Mouse (Mus musculus) gastrocnemius, adult 2 months (tissue): Measurements from ENCODE around the gene RPS10-NUDT3. TPM values are rescaled to one million over a fixed set of nuclear protein-coding genes. Genes with fewer than 3 reads are reported as not detected.

Source experiments
- DNase-seq: peaks from one replicate; pipeline ENCODE4 v3.0.0; 2022
- H3K27ac ChIP-seq: fragments of 200-600 bp; 2 replicates; pipeline ENCODE4 v1.8.1; 2022; ENCODE audit warnings: mild to moderate bottlenecking
- H3K4me3 ChIP-seq: fragments of 200-600 bp; 2 replicates; pipeline ENCODE4 v1.8.1; 2022; ENCODE audit warnings: mild to moderate bottlenecking, moderate library complexity
- CTCF ChIP-seq: fragments of 200-600 bp; IDR thresholded peaks from 2 replicates; pipeline ENCODE4 v1.8.1; 2022; ENCODE audit warnings: antibody characterized with exemption, mild to moderate bottlenecking, moderate library complexity
- intact Hi-C: fragments of 180-260 bp; cut with DNase I; formaldehyde crosslinking; loops from one replicate; pipeline ENCODE4 v1.15.1; 2025
- long read RNA-seq, 2 experiments: library from polyadenylated mRNA; stranded (forward); transcript quantifications; one replicate each; pipeline ENCODE4 v2.0.0; 2021
- total RNA-seq, 2 experiments: library from RNA; stranded (reverse); gene quantifications; 2 replicates each; pipeline ENCODE4 v1.2.3; 2021

The RPS10-NUDT3 gene
- total RNA-seq: 1 to 10 TPM in 1 of 2 experiments, not detected in 1; 1.4 TPM
- long read RNA-seq, experiment 1: 0 reads
- long read RNA-seq, experiment 2: 0 reads

- TF ChIP-seq CTCF: no peak
- Histone ChIP-seq H3K27ac (peak within 1 kb of the TSS; percentile 89), H3K4me3 (peak within 1 kb of the TSS; percentile 97)
- intact Hi-C loops: no loop called here
- DNase-seq: peak; percentile 94
Measured at GRCm38 (mm10) chr17:27634871-27635574, at the start of gene RPS10-NUDT3. Gene RPS10-NUDT3 (minus strand): TSS chr17:27635222.

GRCm38 (mm10) chr17:27678924-27679813 is 44.1 kb upstream of the RPS10-NUDT3 start:
- no peak for TF ChIP-seq CTCF
- intact Hi-C loops: no loop called here
- H3K4me3 ChIP-seq: no peak overlapping the region
- no peak overlapping the region for H3K27ac ChIP-seq
- no peak for DNase-seq

GRCm38 (mm10) chr17:27677756-27678155 is 42.7 kb upstream of the RPS10-NUDT3 start:
- Histone ChIP-seq H3K4me3 (no peak overlapping the region), H3K27ac (no peak overlapping the region)
- DNase-seq: no peak
- intact Hi-C loops: no loop called here
- no peak for TF ChIP-seq CTCF

GRCm38 (mm10) chr17:27676270-27676669 is 41.2 kb upstream of the RPS10-NUDT3 start:
- no peak for DNase-seq
- H3K27ac ChIP-seq: no peak overlapping the region
- H3K4me3 ChIP-seq: no peak overlapping the region
- intact Hi-C loops: no loop called here
- TF ChIP-seq CTCF: no peak

GRCm38 (mm10) chr17:27675453-27675852 is 40.4 kb upstream of the RPS10-NUDT3 start:
- no peak; the same call in 1 of the 2 replicates for TF ChIP-seq CTCF
- intact Hi-C loops: no loop called here
- no peak overlapping the region for H3K4me3 ChIP-seq
- DNase-seq: no peak
- no peak overlapping the region for H3K27ac ChIP-seq

- no peak for TF ChIP-seq CTCF
- intact Hi-C loops: no loop called here
Measured at GRCm38 (mm10) chr17:27673945-27674344, 38.9 kb upstream of the RPS10-NUDT3 start.

GRCm38 (mm10) chr17:27671720-27672119 is 36.7 kb upstream of the RPS10-NUDT3 start:
- Histone ChIP-seq H3K4me3 (no peak overlapping the region), H3K27ac (no peak overlapping the region)
- DNase-seq: no peak
- intact Hi-C loops: no loop called here
- TF ChIP-seq CTCF: no peak

More at GRCm38 (mm10) chr17:27673945-27674344, 38.9 kb upstream of the RPS10-NUDT3 start:
- no peak overlapping the region for H3K4me3 ChIP-seq
- DNase-seq: no peak
- no peak overlapping the region for H3K27ac ChIP-seq

- intact Hi-C loops: no loop called here
- DNase-seq: no peak
- H3K4me3 ChIP-seq: no peak overlapping the region
- no peak for TF ChIP-seq CTCF
- no peak overlapping the region for H3K27ac ChIP-seq
Measured at GRCm38 (mm10) chr17:27658767-27659166, 23.7 kb upstream of the RPS10-NUDT3 start.

GRCm38 (mm10) chr17:27657123-27657522 is 22.1 kb upstream of the RPS10-NUDT3 start:
- no peak for TF ChIP-seq CTCF
- DNase-seq: no peak
- Histone ChIP-seq H3K4me3 (no peak overlapping the region), H3K27ac (no peak overlapping the region)
- intact Hi-C loops: no loop called here

- Histone ChIP-seq H3K4me3 (no peak overlapping the region), H3K27ac (no peak overlapping the region)
- no peak for DNase-seq
- no peak for TF ChIP-seq CTCF
- intact Hi-C loops: no loop called here
Measured at GRCm38 (mm10) chr17:27656414-27656813, 21.4 kb upstream of the RPS10-NUDT3 start.

GRCm38 (mm10) chr17:27656011-27656399 is 21.0 kb upstream of the RPS10-NUDT3 start:
- intact Hi-C loops: no loop called here
- Histone ChIP-seq H3K4me3 (no peak overlapping the region; the same call in 1 of the 2 replicates), H3K27ac (no peak overlapping the region)
- DNase-seq: no peak
- no peak for TF ChIP-seq CTCF

GRCm38 (mm10) chr17:27655089-27656010 is 20.3 kb upstream of the RPS10-NUDT3 start, which contains the start of gene Pacsin1:
Gene Pacsin1 (plus strand): TSS chr17:27655509.
- peak within 1 kb of the TSS; percentile 64 for H3K4me3 ChIP-seq
- intact Hi-C loops: no loop called here
- peak; percentile 44 for DNase-seq

More at GRCm38 (mm10) chr17:27655089-27656010, 20.3 kb upstream of the RPS10-NUDT3 start, which contains the start of gene Pacsin1:
- H3K27ac ChIP-seq: no peak within 1 kb of the TSS
- no peak for TF ChIP-seq CTCF
